Mouse (Mus musculus) E14TG2a.4 (cell line): ENCODE data around the gene Cdk19.

ENCODE experiments used
- CTCF ChIP-seq: conservative IDR thresholded peaks from 2 replicates; pipeline ENCODE4 v1.5.1; 2014; ENCODE audit warnings: low read length
- NANOG ChIP-seq: IDR thresholded peaks from 2 replicates; pipeline ENCODE4 v1.6.1; 2014; ENCODE audit warnings: borderline replicate concordance, low read length, mixed read lengths
- POU5F1 ChIP-seq: IDR thresholded peaks from 2 replicates; pipeline ENCODE4 v1.6.1; 2014; ENCODE audit warnings: low read length, borderline replicate concordance

GRCm38 (mm10) chr10:40525616-40526155 is 186.3 kb downstream of the Cdk19 start:
- no peak for TF ChIP-seq CTCF
- no peak for TF ChIP-seq NANOG
- TF ChIP-seq POU5F1, result no peak
